Mouse (Mus musculus) limb, embryonic 14.5 days (tissue): Measurements from ENCODE around the gene Ptpra. TPM values are rescaled to one million over a fixed set of nuclear protein-coding genes. Genes with fewer than 3 reads are reported as not detected.
A peak's percentile ranks its signal among the peaks of the same experiment; 100 is the strongest.

Source experiments
- ATAC-seq: fragments of 200-750 bp; cut with Nextera tagmentation; 2 replicates; pipeline ENCODE4 v1.8.0; 2017; ENCODE audit warnings: low read depth, moderate number of reproducible peaks, moderate TSS enrichment; ENCODE audit not compliant: low FRiP score
- DNase-seq: peaks from one replicate; pipeline ENCODE4 v3.0.0-alpha.2; 2015; ENCODE audit warnings: low spot score
- H3K27ac ChIP-seq: fragments of 300-500 bp; sonication (generic); replicated peaks from 2 replicates; pipeline ENCODE4 v1.5.1; 2014; ENCODE audit warnings: low read depth, mild to moderate bottlenecking, low read length, moderate library complexity, mixed read lengths
- H3K27me3 ChIP-seq: fragments of 300-500 bp; sonication (generic); 2 replicates; pipeline ENCODE4 v1.6.1; 2014; ENCODE audit warnings: low read length, mixed read lengths; ENCODE audit not compliant: control insufficient read depth, insufficient read depth
- H3K36me3 ChIP-seq: fragments of 300-500 bp; sonication (generic); 2 replicates; pipeline ENCODE4 v1.6.1; 2014; ENCODE audit warnings: mild to moderate bottlenecking, low read length, moderate library complexity, mixed read lengths; ENCODE audit not compliant: control insufficient read depth, insufficient read depth
- H3K4me1 ChIP-seq: fragments of 300-500 bp; sonication (generic); 2 replicates; pipeline ENCODE4 v1.6.1; 2014; ENCODE audit warnings: antibody characterized with exemption, low read length, mixed read lengths; ENCODE audit not compliant: control insufficient read depth, insufficient read depth
- H3K4me2 ChIP-seq: fragments of 300-500 bp; sonication (generic); replicated peaks from 2 replicates; pipeline ENCODE4 v1.6.1; 2014; ENCODE audit warnings: low read depth, mild to moderate bottlenecking, low read length, moderate library complexity; ENCODE audit not compliant: severe bottlenecking
- H3K4me3 ChIP-seq: fragments of 300-500 bp; sonication (generic); replicated peaks from 2 replicates; pipeline ENCODE4 v1.5.1; 2014; ENCODE audit warnings: low read length
- H3K9ac ChIP-seq: fragments of 300-500 bp; sonication (generic); 2 replicates; pipeline ENCODE4 v1.6.1; 2014; ENCODE audit warnings: mild to moderate bottlenecking, low read depth, low read length, moderate library complexity; ENCODE audit not compliant: severe bottlenecking
- H3K9me3 ChIP-seq: fragments of 300-500 bp; sonication (generic); 2 replicates; pipeline ENCODE4 v1.6.1; 2016; ENCODE audit warnings: low read length; ENCODE audit not compliant: control insufficient read depth
- POLR2A ChIP-seq: fragments of 200-500 bp; IDR thresholded peaks from 2 replicates; pipeline ENCODE4 v1.8.0; 2012; ENCODE audit warnings: inconsistent platforms, mild to moderate bottlenecking, moderate library complexity, borderline replicate concordance; ENCODE audit not compliant: insufficient read depth, insufficient read length; ENCODE audit errors: extremely low read depth
- WGBS: fragments of 180-500 bp; shearing (Covaris S2); extraction: QIAGEN DNeasy Blood & Tissue Kit; methylation state at CpG from one replicate; pipeline ENCODE4 v1.1.7; 2014; 5-methylcytosine and 5-hydroxymethylcytosine counted together
- polyA plus RNA-seq, 2 experiments: library from polyadenylated mRNA; depleted of rRNA in 1 of 2; stranded (reverse) in 1 of 2; unstranded in 1 of 2; fragments of >200 nt; fragmentation: Nextera tagmentation in 1 of 2; extraction: Ambion mirVana in 1 of 2; gene quantifications; 2 replicates each; pipeline versions ENCODE4 v1.2.1 to v1.2.3; 2012 to 2014

The Ptpra gene
- polyA plus RNA-seq, 2 experiments = 94.9 to 118 TPM

DNA sequence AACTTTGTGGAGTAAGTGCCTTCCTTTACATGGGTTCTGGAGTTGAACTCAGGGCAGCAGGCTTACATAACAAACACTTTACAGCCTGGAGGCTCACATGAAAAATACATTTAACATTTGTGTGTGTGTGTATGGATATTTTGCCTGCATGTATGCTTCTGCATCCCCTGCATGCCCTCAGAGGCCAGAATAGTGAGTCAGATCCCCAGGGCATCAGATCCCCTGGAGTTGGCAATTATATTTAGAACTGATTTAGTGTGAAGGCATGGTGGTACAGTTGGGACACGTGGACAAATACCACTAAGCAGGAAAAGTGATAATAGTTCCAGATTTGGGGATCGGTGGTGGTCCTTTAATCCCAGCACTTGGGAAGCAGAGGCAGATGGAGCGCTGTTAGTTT is 9.5 kb downstream of the Ptpra start:
- WGBS = 81% methylated on average over 3 of the region's 3 CpGs
- no peak overlapping the region for H3K9ac ChIP-seq
- no peak for TF ChIP-seq POLR2A

GRCm38 (mm10) chr2:130461287-130462071 is 11.4 kb downstream of the Ptpra start:
- 67% methylated on average over 15 of the region's 15 CpGs for WGBS
- Histone ChIP-seq H3K36me3 (no peaks in the 10 kb centered on the region; the same call in 1 of the 2 replicates), H3K27ac (no peak overlapping the region), H3K4me1 (no peaks in the 10 kb centered on the region), H3K9me3 (no peaks in the 10 kb centered on the region), H3K4me2 (no peak overlapping the region), H3K4me3 (no peak overlapping the region), H3K9ac (no peak overlapping the region), H3K27me3 (no peaks in the 10 kb centered on the region)
- no peak for TF ChIP-seq POLR2A
- ATAC-seq (no peak), DNase-seq (no peak)

More for the DNA sequence above, 9.5 kb downstream of the Ptpra start:
- Histone ChIP-seq H3K9me3 (no peaks in the 10 kb centered on the region), H3K4me1 (no peaks in the 10 kb centered on the region), H3K27ac (no peak overlapping the region), H3K27me3 (no peaks in the 10 kb centered on the region), H3K4me3 (no peak overlapping the region), H3K4me2 (no peak overlapping the region), H3K36me3 (no peaks in the 10 kb centered on the region; the same call in 1 of the 2 replicates)
- no peak for DNase-seq
- no peak for ATAC-seq

GRCm38 (mm10) chr2:130466438-130466837 is 16.4 kb downstream of the Ptpra start:
- Histone ChIP-seq H3K36me3 (no peaks in the 10 kb centered on the region; the same call in 1 of the 2 replicates), H3K4me3 (no peak overlapping the region), H3K9ac (no peak overlapping the region), H3K27me3 (no peaks in the 10 kb centered on the region), H3K27ac (no peak overlapping the region), H3K4me2 (no peak overlapping the region), H3K9me3 (no peaks in the 10 kb centered on the region), H3K4me1 (peaks cover 9% of the 10 kb centered on the region; the same call in 1 of the 2 replicates)
- WGBS = 85% methylated on average over 1 of the region's 1 CpGs
- ATAC-seq (no peak), DNase-seq (no peak)
- TF ChIP-seq POLR2A = no peak

- WGBS = 62% methylated on average over 4 of the region's 4 CpGs
- no peak for TF ChIP-seq POLR2A
- peak; percentile 67 for DNase-seq
- H3K4me1 ChIP-seq = peaks cover 9% of the 10 kb centered on the region; the same call in 1 of the 2 replicates
- H3K4me2 ChIP-seq = no peak overlapping the region
- H3K9me3 ChIP-seq = no peaks in the 10 kb centered on the region
- H3K9ac ChIP-seq = no peak overlapping the region
- H3K27me3 ChIP-seq = no peaks in the 10 kb centered on the region
- H3K36me3 ChIP-seq = no peaks in the 10 kb centered on the region
- no peak overlapping the region for H3K27ac ChIP-seq
- peak; percentile 41; the same call in 1 of the 2 replicates for ATAC-seq
- H3K4me3 ChIP-seq = no peak overlapping the region
Measured at GRCm38 (mm10) chr2:130469366-130469765, 19.3 kb downstream of the Ptpra start.

- Histone ChIP-seq H3K36me3 (no peaks in the 10 kb centered on the region), H3K4me3 (no peak overlapping the region), H3K9me3 (no peaks in the 10 kb centered on the region), H3K4me2 (no peak overlapping the region), H3K9ac (no peak overlapping the region), H3K27ac (no peak overlapping the region), H3K4me1 (peaks cover 9% of the 10 kb centered on the region; the same call in 1 of the 2 replicates), H3K27me3 (no peaks in the 10 kb centered on the region)
- TF ChIP-seq POLR2A = no peak
- 85% methylated on average over 2 of the region's 2 CpGs for WGBS
- DNase-seq = no peak
- no peak for ATAC-seq
Measured at GRCm38 (mm10) chr2:130469935-130470334, 19.9 kb downstream of the Ptpra start.
